ENCODE assay signal across 9 mouse cellular contexts in genomic region chr13:21751827-21752226, GRCm38 (mm10). TPM values are rescaled to one million over a fixed set of nuclear protein-coding genes. Genes with fewer than 3 reads are reported as not detected.
DNase-seq lines count a peak whose midpoint lies in the region; ATAC-seq and TF ChIP-seq lines count a peak whose summit lies in the region.
"Had no signal": no experiment of that assay in that cellular context is flagged by ENCODE, and none has a peak within 500 bp of the region (broad histone marks: within the 10 kb centered on the region; RNA-seq: fewer than 3 reads in every experiment).

No protein-coding gene starts in this region.

- intact Hi-C loops in left cerebral cortex, postnatal 4 days (cut with DNase I), result no loop called here

- in situ Hi-C loops in CH12.LX (cut with MboI; ENCODE audit: low pct_ligation_motif_present, low pct_unique_long_range_greater_than_20kb, low sequenced_read_pairs), result no loop called here

- no peak for TF ChIP-seq EP300 in CH12.LX (IDR thresholded peaks at IDR 0.05; ENCODE audit: low read length)

- H3K27me3 ChIP-seq in hindbrain, embryonic 12.5 days, result no peaks in the 10 kb centered on the region
- no peaks in the 10 kb centered on the region for H3K27me3 ChIP-seq in hindbrain, embryonic 16.5 days (replicated peaks; ENCODE audit: control insufficient read depth, insufficient read depth, low read length)
- no peaks in the 10 kb centered on the region for H3K27me3 ChIP-seq in CH12.LX (replicated peaks)
- no peaks in the 10 kb centered on the region for H3K27me3 ChIP-seq in embryonic facial prominence, embryonic 10.5 days (replicated peaks; ENCODE audit: low read depth, poor library complexity, severe bottlenecking)
- H3K27me3 ChIP-seq in liver, embryonic 12.5 days (replicated peaks), result no peaks in the 10 kb centered on the region

- TF ChIP-seq POLR2A in CH12.LX (IDR thresholded peaks at IDR 0.05; ENCODE audit: low read depth, low read length), result no peak

- no peak for TF ChIP-seq CTCF in CH12.LX (conservative IDR thresholded peaks at IDR 0.05 in 1 of 2, IDR thresholded peaks at IDR 0.05 in 1 of 2; ENCODE audit: low read depth in 2 of 2, low read length in 2 of 2)

- H3K4me3 ChIP-seq in hindbrain, embryonic 12.5 days, result no peak overlapping the region
- H3K4me3 ChIP-seq in hindbrain, embryonic 16.5 days (ENCODE audit: low read length), result no peak overlapping the region
- H3K4me3 ChIP-seq in CH12.LX (replicated peaks in 1 of 3; ENCODE audit: low read depth in 2 of 3, low read length in 2 of 3, poor library complexity in 1 of 3), result no peak overlapping the region
- peak overlapping the region; percentile 59 for H3K4me3 ChIP-seq in embryonic facial prominence, embryonic 10.5 days
- H3K4me3 ChIP-seq in liver, embryonic 12.5 days, result peak overlapping the region; percentile 56

- H3K79me2 ChIP-seq in CH12.LX (replicated peaks; ENCODE audit: control insufficient read depth, extremely low read depth, insufficient read depth, poor library complexity, severe bottlenecking), result no peaks in the 10 kb centered on the region

- peak overlapping the region; percentile 71; the same call in 1 of the 2 replicates for H3K4me2 ChIP-seq in hindbrain, embryonic 12.5 days (replicated peaks)
- no peak overlapping the region for H3K4me2 ChIP-seq in hindbrain, embryonic 16.5 days (ENCODE audit: low read length)
- H3K4me2 ChIP-seq in CH12.LX (ENCODE audit: insufficient read depth, low read depth, poor library complexity, severe bottlenecking), result peak overlapping the region; percentile 82; the same call in 1 of the 2 replicates
- H3K4me2 ChIP-seq in liver, embryonic 12.5 days, result peak overlapping the region; percentile 69

- no peak overlapping the region for H3K9ac ChIP-seq in hindbrain, embryonic 12.5 days
- H3K9ac ChIP-seq in hindbrain, embryonic 16.5 days (ENCODE audit: low read depth, low read length), result no peak overlapping the region
- peak overlapping the region; percentile 92 for H3K9ac ChIP-seq in CH12.LX (ENCODE audit: insufficient read depth, low read depth)
- H3K9ac ChIP-seq in liver, embryonic 12.5 days, result peak overlapping the region; percentile 80

- dilution Hi-C loops in CH12.LX (cut with MboI; ENCODE audit: extremely low pct_ligation_motif_present, extremely low pct_unique_long_range_greater_than_20kb, low sequenced_read_pairs), result no loop called here

- ATAC-seq in hindbrain, embryonic 12.5 days (ENCODE audit: low FRiP score), result no peak
- no peak for ATAC-seq in hindbrain, embryonic 16.5 days
- no peak for ATAC-seq in liver, embryonic 12.5 days

- no peak for TF ChIP-seq RAD21 in CH12.LX (IDR thresholded peaks at IDR 0.05; ENCODE audit: low read depth, low read length)

- peaks cover 34% of the 10 kb centered on the region for H3K4me1 ChIP-seq in hindbrain, embryonic 12.5 days
- peaks cover 18% of the 10 kb centered on the region for H3K4me1 ChIP-seq in hindbrain, embryonic 16.5 days (ENCODE audit: control insufficient read depth, insufficient read depth, low read depth, low read length)
- H3K4me1 ChIP-seq in CH12.LX (ENCODE audit: control insufficient read depth in 1 of 2, insufficient read depth in 2 of 2), result peaks cover 0 to 26% of the 10 kb centered on the region in 2 experiments; a peak in 2 of 4 replicates
- peaks cover 46% of the 10 kb centered on the region for H3K4me1 ChIP-seq in embryonic facial prominence, embryonic 10.5 days
- peaks cover 44% of the 10 kb centered on the region for H3K4me1 ChIP-seq in liver, embryonic 12.5 days

- no peaks in the 10 kb centered on the region for H3K9me3 ChIP-seq in hindbrain, embryonic 12.5 days (replicated peaks)
- no peaks in the 10 kb centered on the region for H3K9me3 ChIP-seq in hindbrain, embryonic 16.5 days (ENCODE audit: control insufficient read depth, low read length)
- H3K9me3 ChIP-seq in CH12.LX (replicated peaks; ENCODE audit: low read length), result no peaks in the 10 kb centered on the region
- no peaks in the 10 kb centered on the region for H3K9me3 ChIP-seq in embryonic facial prominence, embryonic 10.5 days
- no peaks in the 10 kb centered on the region for H3K9me3 ChIP-seq in liver, embryonic 12.5 days (replicated peaks)

- WGBS in hindbrain, embryonic 12.5 days, result 76% methylated on average over 3 of the region's 3 CpGs
- 80% methylated on average over 3 of the region's 3 CpGs for WGBS in hindbrain, embryonic 16.5 days
- WGBS in embryonic facial prominence, embryonic 10.5 days, result 76% methylated on average over 3 of the region's 3 CpGs
- WGBS in liver, embryonic 12.5 days (ENCODE audit: insufficient replicate concordance), result 38% methylated on average over 3 of the region's 3 CpGs

- no peak overlapping the region for H3K27ac ChIP-seq in hindbrain, embryonic 12.5 days
- no peak overlapping the region for H3K27ac ChIP-seq in hindbrain, embryonic 16.5 days (ENCODE audit: low read depth, low read length)
- peak overlapping the region; percentile 85 for H3K27ac ChIP-seq in CH12.LX (ENCODE audit: insufficient read depth, low read depth)
- peak overlapping the region; percentile 94 for H3K27ac ChIP-seq in embryonic facial prominence, embryonic 10.5 days (replicated peaks)
- peak overlapping the region; percentile 99 for H3K27ac ChIP-seq in liver, embryonic 12.5 days

- no peaks in the 10 kb centered on the region for H3K36me3 ChIP-seq in hindbrain, embryonic 12.5 days
- H3K36me3 ChIP-seq in hindbrain, embryonic 16.5 days (ENCODE audit: control insufficient read depth, insufficient read depth, low read length), result no peaks in the 10 kb centered on the region
- no peaks in the 10 kb centered on the region for H3K36me3 ChIP-seq in CH12.LX (replicated peaks in 1 of 2; ENCODE audit: control insufficient read depth in 1 of 2, insufficient read depth in 1 of 2, low read length in 1 of 2)
- H3K36me3 ChIP-seq in embryonic facial prominence, embryonic 10.5 days (replicated peaks), result no peaks in the 10 kb centered on the region
- peaks cover 4% of the 10 kb centered on the region for H3K36me3 ChIP-seq in liver, embryonic 12.5 days

- peak; percentile 57 for DNase-seq in CH12.LX (ENCODE audit: extremely low read depth)
- DNase-seq in embryonic facial prominence, embryonic 10.5 days (ENCODE audit: low spot score), result no peak
- no peak for DNase-seq in adrenal gland, postnatal 4 days (ENCODE audit: low spot score in 2 of 2)
- DNase-seq in right cerebral cortex, postnatal 4 days, result no peak
- no peak for DNase-seq in left cerebral cortex, postnatal 4 days
- DNase-seq: cerebellum, adult 8-10 months had no signal

RNA-seq across cellular contexts. Expression of gene Hist1h4k, which starts 1.5 kb away (rescaled TPM):
- polyA plus RNA-seq in hindbrain, embryonic 12.5 days (2016; fragmentation: Nextera tagmentation; extraction: Ambion mirVana), result 2.9 TPM in 1 of 2 replicates, not detected in the other
- polyA plus RNA-seq in hindbrain, embryonic 16.5 days (2015; fragmentation: Nextera tagmentation; extraction: Ambion mirVana), result not detected in 2 replicates
- total RNA-seq in CH12.LX (2012; rRNA removed) (3,228 and 4,319 TPM in 2 replicates), CH12.LX (2014; rRNA removed) (15.2 and 25.4 TPM in 2 replicates)
- polyA plus RNA-seq in CH12.LX (2012; ENCODE audit: insufficient read length, low read depth), result 5.6 and 13.2 TPM in 2 replicates
- 3.9 and 7.1 TPM in 2 replicates for polyA plus RNA-seq in embryonic facial prominence, embryonic 10.5 days (2016; fragmentation: Nextera tagmentation; extraction: Ambion mirVana)
- 3.7 and 5.9 TPM in 2 replicates for polyA plus RNA-seq in liver, embryonic 12.5 days (2016; fragmentation: Nextera tagmentation; extraction: Ambion mirVana)
- total RNA-seq in adrenal gland, postnatal 4 days (2021), result 1,000 to 10,000 TPM; 1,000 to 1,309 TPM
- 100 to 1,000 TPM; 525 to 563 TPM for total RNA-seq in left cerebral cortex, postnatal 4 days (2021)

RNA-seq across cellular contexts. Expression of gene Hist1h2ak, which starts 1.8 kb away (rescaled TPM):
- polyA plus RNA-seq in hindbrain, embryonic 12.5 days (2016; fragmentation: Nextera tagmentation; extraction: Ambion mirVana), result 12.2 and 28.3 TPM in 2 replicates
- polyA plus RNA-seq in hindbrain, embryonic 16.5 days (2015; fragmentation: Nextera tagmentation; extraction: Ambion mirVana), result 3.3 and 4.8 TPM in 2 replicates
- 1,024 and 1,125 TPM in 2 replicates for total RNA-seq in CH12.LX (2012; rRNA removed)
- 7.3 and 16.6 TPM in 2 replicates for total RNA-seq in CH12.LX (2014; rRNA removed)
- 1.8 and 6.2 TPM in 2 replicates for polyA plus RNA-seq in CH12.LX (2012; ENCODE audit: insufficient read length, low read depth)
- polyA plus RNA-seq in embryonic facial prominence, embryonic 10.5 days (2016; fragmentation: Nextera tagmentation; extraction: Ambion mirVana), result 18.6 and 21.7 TPM in 2 replicates
- polyA plus RNA-seq in liver, embryonic 12.5 days (2016; fragmentation: Nextera tagmentation; extraction: Ambion mirVana), result 42.8 and 58.5 TPM in 2 replicates
- 100 to 1,000 TPM; 172 to 196 TPM for total RNA-seq in adrenal gland, postnatal 4 days (2021)
- 10 to 100 TPM; 59.3 to 67.5 TPM for total RNA-seq in left cerebral cortex, postnatal 4 days (2021)

RNA-seq across cellular contexts. Expression of gene Hist1h2bn, which starts 2.1 kb away (rescaled TPM):
- 2.2 and 2.8 TPM in 2 replicates for polyA plus RNA-seq in hindbrain, embryonic 12.5 days (2016; fragmentation: Nextera tagmentation; extraction: Ambion mirVana)
- not detected in 2 replicates for polyA plus RNA-seq in hindbrain, embryonic 16.5 days (2015; fragmentation: Nextera tagmentation; extraction: Ambion mirVana)
- total RNA-seq in CH12.LX (2012; rRNA removed), result 1,563 and 1,639 TPM in 2 replicates
- total RNA-seq in CH12.LX (2014; rRNA removed), result 16.5 and 24.0 TPM in 2 replicates
- polyA plus RNA-seq in CH12.LX (2012; ENCODE audit: insufficient read length, low read depth), result 2.6 and 3.1 TPM in 2 replicates
- 3.6 and 4.0 TPM in 2 replicates for polyA plus RNA-seq in embryonic facial prominence, embryonic 10.5 days (2016; fragmentation: Nextera tagmentation; extraction: Ambion mirVana)
- polyA plus RNA-seq in liver, embryonic 12.5 days (2016; fragmentation: Nextera tagmentation; extraction: Ambion mirVana), result 8.6 and 8.9 TPM in 2 replicates
- total RNA-seq in adrenal gland, postnatal 4 days (2021), result 100 to 1,000 TPM; 256 to 306 TPM
- 10 to 100 TPM; 57.6 to 68.8 TPM for total RNA-seq in left cerebral cortex, postnatal 4 days (2021)

RNA-seq across cellular contexts. Expression of gene Hist1h4j, which starts 17.0 kb away (rescaled TPM):
- polyA plus RNA-seq in hindbrain, embryonic 12.5 days (2016; fragmentation: Nextera tagmentation; extraction: Ambion mirVana), result 0.98 and 1.0 TPM in 2 replicates
- 0.35 and 0.55 TPM in 2 replicates for polyA plus RNA-seq in hindbrain, embryonic 16.5 days (2015; fragmentation: Nextera tagmentation; extraction: Ambion mirVana)
- total RNA-seq in CH12.LX (2012; rRNA removed) (936 and 984 TPM in 2 replicates), CH12.LX (2014; rRNA removed) (18.5 and 27.8 TPM in 2 replicates)
- 1.1 and 1.8 TPM in 2 replicates for polyA plus RNA-seq in CH12.LX (2012; ENCODE audit: insufficient read length, low read depth)
- polyA plus RNA-seq in embryonic facial prominence, embryonic 10.5 days (2016; fragmentation: Nextera tagmentation; extraction: Ambion mirVana), result 0.93 and 1.3 TPM in 2 replicates
- 0.59 and 0.75 TPM in 2 replicates for polyA plus RNA-seq in liver, embryonic 12.5 days (2016; fragmentation: Nextera tagmentation; extraction: Ambion mirVana)
- total RNA-seq in adrenal gland, postnatal 4 days (2021), result 100 to 1,000 TPM in 1 of 2 experiments, 10 to 100 TPM in 1; 89.5 to 116 TPM
- total RNA-seq in left cerebral cortex, postnatal 4 days (2021), result 10 to 100 TPM; 35.9 to 46.7 TPM

RNA-seq across cellular contexts. Expression of gene Hist1h1b, which starts 28.6 kb away (rescaled TPM):
- polyA plus RNA-seq in hindbrain, embryonic 12.5 days (2016; fragmentation: Nextera tagmentation; extraction: Ambion mirVana), result 23.2 and 23.6 TPM in 2 replicates
- polyA plus RNA-seq in hindbrain, embryonic 16.5 days (2015; fragmentation: Nextera tagmentation; extraction: Ambion mirVana), result 2.7 and 3.1 TPM in 2 replicates
- 1,032 and 1,397 TPM in 2 replicates for total RNA-seq in CH12.LX (2012; rRNA removed)
- 12.2 and 16.6 TPM in 2 replicates for total RNA-seq in CH12.LX (2014; rRNA removed)
- polyA plus RNA-seq in CH12.LX (2012; ENCODE audit: insufficient read length, low read depth), result 0.71 and 1.9 TPM in 2 replicates
- 34.8 and 36.2 TPM in 2 replicates for polyA plus RNA-seq in embryonic facial prominence, embryonic 10.5 days (2016; fragmentation: Nextera tagmentation; extraction: Ambion mirVana)
- 41.6 and 43.0 TPM in 2 replicates for polyA plus RNA-seq in liver, embryonic 12.5 days (2016; fragmentation: Nextera tagmentation; extraction: Ambion mirVana)
- total RNA-seq in adrenal gland, postnatal 4 days (2021), result 100 to 1,000 TPM; 315 to 390 TPM
- 10 to 100 TPM; 55.3 to 56.6 TPM for total RNA-seq in left cerebral cortex, postnatal 4 days (2021)

Comparison
In these comparisons a context has a peak if more than half of its experiments do, and no peak if none do; other contexts are left out.
1. H3K27ac ChIP-seq: peak in CH12.LX (single experiment), embryonic facial prominence, embryonic 10.5 days (single experiment) and liver, embryonic 12.5 days (single experiment); none in hindbrain, embryonic 12.5 days (single experiment) and hindbrain, embryonic 16.5 days (single experiment).
2. H3K4me3 ChIP-seq: peak in embryonic facial prominence, embryonic 10.5 days (single experiment) and liver, embryonic 12.5 days (single experiment); none in hindbrain, embryonic 12.5 days (single experiment), hindbrain, embryonic 16.5 days (single experiment) and CH12.LX (0 of 3).
3. H3K9ac ChIP-seq: peak in CH12.LX (single experiment) and liver, embryonic 12.5 days (single experiment); none in hindbrain, embryonic 12.5 days (single experiment) and hindbrain, embryonic 16.5 days (single experiment).